Mouse (Mus musculus): Measurements from ENCODE around the gene Cpvl.

The Cpvl gene

GRCm38 (mm10) chr6:53884931-53885330, 93.5 kb downstream of the Cpvl start:
- DNase-seq (ENCODE audit: low read depth, low spot score): no peak

- DNase-seq (ENCODE audit: low read depth, low spot score): no peak
Observed at GRCm38 (mm10) chr6:53884496-53884895, 94.0 kb downstream of the Cpvl start.

GRCm38 (mm10) chr6:53883405-53883804, 95.1 kb downstream of the Cpvl start:
- DNase-seq (ENCODE audit: low read depth, low spot score): no peak

- no peak for DNase-seq (ENCODE audit: low read depth, low spot score)
Observed at GRCm38 (mm10) chr6:53881623-53882022, 96.8 kb downstream of the Cpvl start.

- DNase-seq (ENCODE audit: low read depth, low spot score): no peak
Observed at GRCm38 (mm10) chr6:53881235-53881606, 97.2 kb downstream of the Cpvl start.

GRCm38 (mm10) chr6:53880530-53881234, 97.8 kb downstream of the Cpvl start:
- DNase-seq (ENCODE audit: low read depth, low spot score): no peak

GRCm38 (mm10) chr6:53879567-53879966, 98.9 kb downstream of the Cpvl start:
- DNase-seq (ENCODE audit: low read depth, low spot score): no peak

- DNase-seq (ENCODE audit: low read depth, low spot score): no peak
Observed at GRCm38 (mm10) chr6:53874881-53875429, 103.5 kb downstream of the Cpvl start.

- no peak for DNase-seq (ENCODE audit: low read depth, low spot score)
Observed at GRCm38 (mm10) chr6:53871903-53872302, 106.6 kb downstream of the Cpvl start.

- no peak for DNase-seq (ENCODE audit: low read depth, low spot score)
Observed at GRCm38 (mm10) chr6:53863011-53863410, 115.5 kb downstream of the Cpvl start.

- DNase-seq (ENCODE audit: low read depth, low spot score): no peak
Observed at GRCm38 (mm10) chr6:53859106-53859505, 119.4 kb downstream of the Cpvl start.

- DNase-seq (ENCODE audit: low read depth, low spot score): no peak
Observed at GRCm38 (mm10) chr6:53857822-53858221, 120.6 kb downstream of the Cpvl start.

GRCm38 (mm10) chr6:53856775-53857174, 121.7 kb downstream of the Cpvl start:
- no peak for DNase-seq (ENCODE audit: low read depth, low spot score)

- DNase-seq (ENCODE audit: low read depth, low spot score): no peak
Observed at GRCm38 (mm10) chr6:53854971-53855856, 123.3 kb downstream of the Cpvl start.

GRCm38 (mm10) chr6:53854226-53854625, 124.2 kb downstream of the Cpvl start:
- DNase-seq (ENCODE audit: low read depth, low spot score): no peak

- no peak for DNase-seq (ENCODE audit: low read depth, low spot score)
Observed at GRCm38 (mm10) chr6:53853546-53853945, 124.9 kb downstream of the Cpvl start.

- no peak for DNase-seq (ENCODE audit: low read depth, low spot score)
Observed at GRCm38 (mm10) chr6:53844626-53845025, 133.8 kb downstream of the Cpvl start.

GRCm38 (mm10) chr6:53825213-53825612, 153.3 kb downstream of the Cpvl start:
- no peak for DNase-seq (ENCODE audit: low read depth, low spot score)
